Mouse (Mus musculus): ENCODE results near the gene Six4. TPM values are rescaled to one million over a fixed set of nuclear protein-coding genes. Genes with fewer than 3 reads are reported as not detected.
"Not testable (repeated sequence)": the region's sequence is repeated elsewhere in the genome, so short reads cannot be mapped to it uniquely, and the experiment has no call there.

Six4 gene
- total RNA-seq, 2 experiments from 2014 or later = 2.9 to 3.9 TPM

- DNase-seq (ENCODE audit: low spot score in 2 of 2) = no peak
Measured at GRCm38 (mm10) chr12:73088911-73089310, 24.3 kb downstream of the Six4 start.

GRCm38 (mm10) chr12:73088500-73088899, 24.8 kb downstream of the Six4 start:
- DNase-seq (ENCODE audit: low spot score in 2 of 2) = no peak

- DNase-seq (ENCODE audit: low spot score in 2 of 2) = no peak
Measured at GRCm38 (mm10) chr12:73087086-73087485, 26.2 kb downstream of the Six4 start.

GRCm38 (mm10) chr12:73085739-73086630, 27.3 kb downstream of the Six4 start:
- DNase-seq (ENCODE audit: low spot score in 2 of 2) = no peak

GRCm38 (mm10) chr12:73083773-73084172, 29.5 kb downstream of the Six4 start:
- no peak for DNase-seq (ENCODE audit: low spot score in 2 of 2)

- DNase-seq (ENCODE audit: low spot score in 2 of 2) = not testable (repeated sequence)
Measured at GRCm38 (mm10) chr12:73081828-73082227, 31.4 kb downstream of the Six4 start.

- DNase-seq (ENCODE audit: low spot score in 2 of 2) = no peak
Measured at GRCm38 (mm10) chr12:73060805-73061410, 52.3 kb downstream of the Six4 start.

GRCm38 (mm10) chr12:73057492-73057891, 55.8 kb downstream of the Six4 start:
- DNase-seq (ENCODE audit: low spot score in 2 of 2) = no peak

GRCm38 (mm10) chr12:73055451-73055850, 57.8 kb downstream of the Six4 start:
- DNase-seq (ENCODE audit: low spot score in 2 of 2) = no peak

- no peak for DNase-seq (ENCODE audit: low spot score in 2 of 2)
Measured at GRCm38 (mm10) chr12:73054576-73055185, 58.6 kb downstream of the Six4 start.

- no peak for DNase-seq (ENCODE audit: low spot score in 2 of 2)
Measured at GRCm38 (mm10) chr12:73053668-73054241, 59.5 kb downstream of the Six4 start, which contains the start of gene Six1. TSS of gene Six1 (minus strand) at chr12:73053887.

- no peak for DNase-seq (ENCODE audit: low spot score in 2 of 2)
Measured at GRCm38 (mm10) chr12:73052651-73053591, 60.3 kb downstream of the Six4 start.

- no peak for DNase-seq (ENCODE audit: low spot score in 2 of 2)
Measured at GRCm38 (mm10) chr12:73052036-73052650, 61.1 kb downstream of the Six4 start.

- no peak for DNase-seq (ENCODE audit: low spot score in 2 of 2)
Measured at GRCm38 (mm10) chr12:73050811-73051580, 62.3 kb downstream of the Six4 start.

- DNase-seq (ENCODE audit: low spot score in 2 of 2) = no peak
Measured at GRCm38 (mm10) chr12:73050305-73050704, 63.0 kb downstream of the Six4 start.
